Mouse (Mus musculus) MEL (cell line): ENCODE measurements around the gene Sept8. TPM values are rescaled to one million over a fixed set of nuclear protein-coding genes. Genes with fewer than 3 reads are reported as not detected.
A peak's percentile ranks its signal among the peaks of the same experiment; 100 is the strongest.

Experiments used
- DNase-seq: peaks from one replicate; pipeline ENCODE4 v3.0.0; 2011; ENCODE audit warnings: low read depth, low spot score
- H3K27ac ChIP-seq: 2 replicates; pipeline ENCODE4 v1.5.1; 2012; ENCODE audit warnings: low read depth, mild to moderate bottlenecking, control low read depth, low read length, moderate library complexity; ENCODE audit not compliant: control insufficient read depth
- H3K27me3 ChIP-seq, 2 experiments: fragments of 150-350 bp in 1 of 2; sonication (generic) in 1 of 2; 2 replicates each; pipeline ENCODE4 v1.6.1; 2012; ENCODE audit warnings: low read length in 2 of 2, mild to moderate bottlenecking in 2 of 2, improper control_type of control experiment in 1 of 2, moderate library complexity in 1 of 2; ENCODE audit not compliant: insufficient read depth in 2 of 2, control insufficient read depth in 1 of 2
- H3K36me3 ChIP-seq, 2 experiments: 2 replicates each; pipeline ENCODE4 v1.6.1; 2012 to 2014; ENCODE audit warnings: low read length in 2 of 2, improper control_type of control experiment in 1 of 2, inconsistent platforms in 1 of 2, mild to moderate bottlenecking in 1 of 2; ENCODE audit not compliant: insufficient read depth in 2 of 2, control insufficient read depth in 1 of 2
- H3K4me1 ChIP-seq, 2 experiments: fragments of 150-350 bp in 1 of 2; sonication (generic) in 1 of 2; 2 replicates each; pipeline ENCODE4 v1.6.1; 2012; ENCODE audit warnings: low read length in 2 of 2, improper control_type of control experiment in 1 of 2, mild to moderate bottlenecking in 1 of 2; ENCODE audit not compliant: insufficient read depth in 2 of 2, control insufficient read depth in 1 of 2
- H3K4me3 ChIP-seq, 2 experiments: fragments of 150-350 bp in 1 of 2; sonication (generic) in 1 of 2; 2 replicates each; pipeline ENCODE4 v1.5.1; 2012; ENCODE audit warnings: low read depth in 2 of 2, low read length in 2 of 2, mild to moderate bottlenecking in 2 of 2, moderate library complexity in 2 of 2, control low read depth in 1 of 2, improper control_type of control experiment in 1 of 2; ENCODE audit not compliant: control insufficient read depth in 1 of 2, insufficient read depth in 1 of 2
- H3K79me2 ChIP-seq: 2 replicates; pipeline ENCODE4 v1.6.1; 2012; ENCODE audit warnings: mild to moderate bottlenecking, low read length, moderate library complexity; ENCODE audit not compliant: control insufficient read depth, poor library complexity, insufficient read depth
- H3K9ac ChIP-seq: 2 replicates; pipeline ENCODE4 v1.6.1; 2012; ENCODE audit warnings: low read depth, mild to moderate bottlenecking, control low read depth, low read length, moderate library complexity; ENCODE audit not compliant: control insufficient read depth, poor library complexity, severe bottlenecking
- H3K9me3 ChIP-seq: fragments of 150-350 bp; sonication (generic); replicated peaks from 2 replicates; pipeline ENCODE4 v1.6.1; 2012; ENCODE audit warnings: mild to moderate bottlenecking, low read length, improper control_type of control experiment, moderate library complexity; ENCODE audit not compliant: insufficient read depth
- BHLHE40 ChIP-seq: IDR thresholded peaks from 2 replicates; pipeline ENCODE4 v1.6.1; 2012; ENCODE audit warnings: low read depth, mild to moderate bottlenecking, inconsistent platforms, low read length, improper control_type of control experiment, borderline replicate concordance
- CHD2 ChIP-seq: IDR thresholded peaks from 2 replicates; pipeline ENCODE4 v1.6.1; 2011; ENCODE audit warnings: low read length, improper control_type of control experiment
- CTCF ChIP-seq, 3 experiments: IDR thresholded peaks in 2 of 3; conservative IDR thresholded peaks in 1 of 3; 2 replicates each; pipeline ENCODE4 v1.5.1; 2011 to 2012; ENCODE audit warnings: low read length in 3 of 3, low read depth in 2 of 3, mild to moderate bottlenecking in 2 of 3, improper control_type of control experiment in 1 of 3, inconsistent platforms in 1 of 3, mixed read lengths in 1 of 3, moderate library complexity in 1 of 3; ENCODE audit not compliant: control insufficient read depth in 1 of 3, insufficient read depth in 1 of 3, poor library complexity in 1 of 3, severe bottlenecking in 1 of 3
- E2F4 ChIP-seq: IDR thresholded peaks from 2 replicates; pipeline ENCODE4 v1.6.1; 2011; ENCODE audit warnings: low read depth, low read length, improper control_type of control experiment, borderline replicate concordance
- ELF1 ChIP-seq: IDR thresholded peaks from 2 replicates; pipeline ENCODE4 v1.6.1; 2014; ENCODE audit warnings: low read depth, mild to moderate bottlenecking, inconsistent platforms, low read length, improper control_type of control experiment, moderate library complexity
- EP300 ChIP-seq, 2 experiments: IDR thresholded peaks; 2 replicates each; pipeline ENCODE4 v1.6.1; 2011; ENCODE audit warnings: improper control_type of control experiment in 2 of 2, low read length in 2 of 2, low read depth in 1 of 2, mild to moderate bottlenecking in 1 of 2
- ETS1 ChIP-seq: IDR thresholded peaks from 2 replicates; pipeline ENCODE4 v1.6.1; 2012; ENCODE audit warnings: low read depth, mild to moderate bottlenecking, inconsistent platforms, low read length, improper control_type of control experiment, moderate library complexity
- HCFC1 ChIP-seq: IDR thresholded peaks from 2 replicates; pipeline ENCODE4 v1.6.1; 2012; ENCODE audit warnings: low read depth, mild to moderate bottlenecking, inconsistent platforms, low read length, improper control_type of control experiment, moderate library complexity
- JUND ChIP-seq: IDR thresholded peaks from 2 replicates; pipeline ENCODE4 v1.6.1; 2011; ENCODE audit warnings: low read depth, mild to moderate bottlenecking, improper control_type of control experiment, low read length
- MAX ChIP-seq: IDR thresholded peaks from 2 replicates; pipeline ENCODE4 v1.6.1; 2011; ENCODE audit warnings: low read length, improper control_type of control experiment
- MAZ ChIP-seq: IDR thresholded peaks from 2 replicates; pipeline ENCODE4 v1.6.1; 2012; ENCODE audit warnings: low read depth, mild to moderate bottlenecking, inconsistent platforms, low read length, improper control_type of control experiment
- MXI1 ChIP-seq: IDR thresholded peaks from 2 replicates; pipeline ENCODE4 v1.6.1; 2011; ENCODE audit warnings: mild to moderate bottlenecking, low read depth, low read length, improper control_type of control experiment
- NELFE ChIP-seq: IDR thresholded peaks from 2 replicates; pipeline ENCODE4 v1.6.1; 2011; ENCODE audit warnings: low read depth, low read length, improper control_type of control experiment
- NRF1 ChIP-seq: IDR thresholded peaks from 2 replicates; pipeline ENCODE4 v1.6.1; 2014; ENCODE audit warnings: low read depth, mild to moderate bottlenecking, inconsistent platforms, low read length, improper control_type of control experiment, moderate library complexity; ENCODE audit not compliant: poor library complexity, insufficient read depth, severe bottlenecking
- RCOR1 ChIP-seq: IDR thresholded peaks from 2 replicates; pipeline ENCODE4 v1.6.1; 2012; ENCODE audit warnings: low read depth, mild to moderate bottlenecking, inconsistent platforms, low read length, improper control_type of control experiment
- TBP ChIP-seq: IDR thresholded peaks from 2 replicates; pipeline ENCODE4 v1.8.0; 2011; ENCODE audit warnings: low read depth, low read length, improper control_type of control experiment
- USF1 ChIP-seq: IDR thresholded peaks from 2 replicates; pipeline ENCODE4 v1.6.1; 2014; ENCODE audit warnings: low read depth, mild to moderate bottlenecking, inconsistent platforms, low read length, improper control_type of control experiment, moderate library complexity
- ZKSCAN1 ChIP-seq: IDR thresholded peaks from 2 replicates; pipeline ENCODE4 v1.6.1; 2012; ENCODE audit warnings: low read depth, mild to moderate bottlenecking, inconsistent platforms, low read length, improper control_type of control experiment, moderate library complexity
- ZNF384 ChIP-seq: IDR thresholded peaks from 2 replicates; pipeline ENCODE4 v1.6.1; 2012; ENCODE audit warnings: low read depth, mild to moderate bottlenecking, inconsistent platforms, low read length, improper control_type of control experiment
- polyA plus RNA-seq, 2 experiments: library from polyadenylated mRNA; stranded (reverse) in 1 of 2; unstranded in 1 of 2; fragments of >175 nt in 1 of 2; fragments of >200 nt in 1 of 2; gene quantifications; 2 replicates each; pipeline versions ENCODE4 v1.2.1 to v1.2.4; 2012; ENCODE audit warnings: low replicate concordance in 2 of 2, low read depth in 1 of 2; ENCODE audit not compliant: insufficient read length in 2 of 2, insufficient read depth in 1 of 2, missing spikeins in 1 of 2
- total RNA-seq: library from RNA; depleted of rRNA; stranded (reverse); fragments of 300-350 nt; gene quantifications from 2 replicates; pipeline ENCODE4 v1.2.3, GENCODE M21; 2012

The Sept8 gene
- total and polyA plus RNA-seq, 3 experiments: 196 to 294 (median 278) TPM

DNA sequence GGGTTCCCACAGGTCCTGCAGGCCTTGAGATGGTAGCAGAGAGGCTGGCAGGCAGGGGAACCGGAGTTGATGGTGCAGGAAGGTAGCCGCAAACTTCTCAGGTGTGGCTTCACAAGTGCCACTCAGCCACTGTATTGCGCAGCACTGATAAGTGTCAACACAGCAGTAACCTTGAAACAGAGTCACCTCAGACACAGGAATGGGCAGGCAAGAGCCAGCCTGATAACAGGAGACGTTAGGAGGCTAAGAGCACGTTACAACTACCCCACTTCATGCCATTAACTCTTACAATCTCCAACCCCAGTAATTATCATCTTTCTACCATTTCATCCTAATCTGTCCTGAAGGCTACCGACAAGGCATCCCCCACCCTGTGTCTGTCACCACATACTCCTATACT lies 28.5 kb downstream of the Sept8 start (continued):
- TF ChIP-seq ZNF384: 0 out of 2 replicates have a peak, but pooled peaks have one; percentile 11
- no peak for TF ChIP-seq CTCF (IDR thresholded peaks at IDR 0.05 in 2 of 3, conservative IDR thresholded peaks at IDR 0.05 in 1 of 3; ENCODE audit: control insufficient read depth in 1 of 3, insufficient read depth in 1 of 3, low read depth in 2 of 3, low read length in 3 of 3, poor library complexity in 1 of 3, severe bottlenecking in 1 of 3)
- peak; percentile 18; the same call in 1 of the 2 replicates for TF ChIP-seq USF1
- peak; percentile 81 for TF ChIP-seq RCOR1
- TF ChIP-seq MAX: peak; percentile 79
- peak; percentile 88 for TF ChIP-seq MAZ
- 0 out of 2 replicates have a peak, but pooled peaks have one; percentile 26 for TF ChIP-seq HCFC1
- peak; percentile 77 for TF ChIP-seq BHLHE40
- no peak for TF ChIP-seq ELF1
- peak; percentile 32; the same call in 1 of the 2 replicates for TF ChIP-seq NELFE
- peak; percentile 50; the same call in 1 of the 2 replicates for TF ChIP-seq NRF1
- peak; percentile 84 for TF ChIP-seq ETS1
- peak; percentile 82 for TF ChIP-seq JUND
- peak; percentile 62 for TF ChIP-seq TBP
- peak; percentile 95 to 98 for TF ChIP-seq EP300 (IDR thresholded peaks at IDR 0.05; ENCODE audit: low read depth in 1 of 2, low read length in 2 of 2)

DNA sequence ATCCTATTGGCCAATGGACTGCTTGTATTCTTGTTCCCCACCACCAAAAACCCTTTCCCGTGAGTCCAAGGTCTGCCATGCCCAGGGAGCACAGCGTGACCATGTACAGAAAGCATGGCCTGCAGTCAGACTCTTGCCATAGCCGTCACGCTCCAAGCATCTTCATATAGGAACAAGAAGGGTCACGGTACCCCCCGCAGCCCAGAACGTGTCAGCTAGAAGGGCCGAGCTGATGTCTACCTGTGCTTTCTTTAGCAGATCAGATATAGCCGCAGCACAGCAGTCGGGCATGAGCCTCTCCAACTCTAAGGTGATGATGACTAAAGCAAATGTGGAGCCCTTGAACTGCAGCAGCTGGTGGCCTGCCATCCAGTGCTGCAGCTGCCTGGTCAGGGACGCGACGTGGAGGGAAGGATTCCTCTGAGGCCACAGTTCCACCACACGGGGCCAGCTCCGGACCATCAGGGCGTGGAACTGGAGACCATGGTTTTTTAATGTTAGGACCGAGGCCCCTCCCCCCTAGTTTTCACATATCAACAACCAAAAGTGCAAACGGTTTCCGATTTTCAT lies 29.1 kb downstream of the Sept8 start:
- H3K4me1 ChIP-seq: peaks cover 21 to 43% of the 10 kb centered on the region in 2 experiments
- H3K79me2 ChIP-seq: no peaks in the 10 kb centered on the region
- no peak for DNase-seq
- H3K9me3 ChIP-seq: no peaks in the 10 kb centered on the region
- H3K27ac ChIP-seq: peak overlapping the region; percentile 66
- TF ChIP-seq USF1 (0 out of 2 replicates have a peak, but pooled peaks have one; percentile 2), ZNF384 (no peak), ZKSCAN1 (0 out of 2 replicates have a peak, but pooled peaks have one; percentile 2), CHD2 (no peak), JUND (0 out of 2 replicates have a peak, but pooled peaks have one; percentile 4), MXI1 (no peak), E2F4 (0 out of 2 replicates have a peak, but pooled peaks have one; percentile 44)
- H3K4me3 ChIP-seq: no peak overlapping the region
- peaks cover 7 to 27% of the 10 kb centered on the region in 2 experiments; a peak in 3 of 4 replicates for H3K36me3 ChIP-seq
- no peaks in the 10 kb centered on the region for H3K27me3 ChIP-seq
- no peak overlapping the region for H3K9ac ChIP-seq
